Mouse (Mus musculus) urinary bladder, postnatal 4 days (tissue): Measurements from ENCODE around the gene Mast3.

Experiments
- DNase-seq, 2 experiments: peaks; one replicate each; pipeline ENCODE4 v3.0.0; 2021 to 2022; ENCODE audit warnings: low spot score in 2 of 2

Mast3 gene

DNA sequence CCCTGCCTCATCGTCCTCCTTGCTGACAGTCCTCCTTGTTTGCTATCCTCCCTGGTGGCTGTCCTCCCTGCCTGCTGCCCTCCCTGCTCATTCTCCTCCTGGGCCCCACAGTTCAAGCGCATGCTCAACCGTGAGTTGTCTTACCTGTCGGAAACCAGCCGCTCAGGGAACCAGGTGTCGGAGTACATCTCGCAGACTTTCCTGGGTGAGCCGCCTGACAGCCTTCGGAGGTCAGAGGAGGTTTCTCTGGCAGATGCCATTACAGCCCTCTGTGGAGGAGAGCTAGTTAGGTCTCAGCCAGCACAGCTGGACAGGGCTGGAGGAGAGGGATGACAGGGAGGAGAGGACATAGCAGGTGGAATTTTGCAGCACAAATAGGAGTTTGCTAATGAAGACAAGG, 58.2 kb downstream of the Mast3 start:
- no peak for DNase-seq

DNA sequence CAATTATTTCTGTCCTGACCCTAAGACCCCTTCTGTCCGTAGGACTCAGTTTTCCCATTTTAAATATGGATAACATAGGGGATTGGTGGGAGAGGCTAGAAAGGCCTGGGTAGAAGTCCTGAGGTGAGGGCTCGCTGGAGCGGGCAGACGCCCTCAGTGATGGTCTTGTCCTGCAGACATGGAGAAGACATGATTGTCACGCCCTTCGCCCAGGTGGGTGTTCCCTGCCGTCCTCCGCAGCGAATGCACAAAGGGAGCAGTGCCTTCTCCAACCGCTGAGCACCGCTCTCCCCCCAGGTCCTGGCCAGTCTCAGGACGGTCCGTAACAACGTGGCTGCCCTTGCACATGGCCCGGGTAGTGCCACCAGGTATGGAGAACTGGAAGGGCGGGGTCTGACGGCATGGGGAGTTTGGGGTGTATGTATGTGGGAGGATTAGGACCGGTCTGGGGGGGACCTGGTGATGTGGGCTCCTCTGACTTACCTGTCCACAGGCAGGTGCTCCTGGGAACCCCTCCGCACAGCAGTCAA, 59.1 kb downstream of the Mast3 start:
- DNase-seq, result no peak

DNA sequence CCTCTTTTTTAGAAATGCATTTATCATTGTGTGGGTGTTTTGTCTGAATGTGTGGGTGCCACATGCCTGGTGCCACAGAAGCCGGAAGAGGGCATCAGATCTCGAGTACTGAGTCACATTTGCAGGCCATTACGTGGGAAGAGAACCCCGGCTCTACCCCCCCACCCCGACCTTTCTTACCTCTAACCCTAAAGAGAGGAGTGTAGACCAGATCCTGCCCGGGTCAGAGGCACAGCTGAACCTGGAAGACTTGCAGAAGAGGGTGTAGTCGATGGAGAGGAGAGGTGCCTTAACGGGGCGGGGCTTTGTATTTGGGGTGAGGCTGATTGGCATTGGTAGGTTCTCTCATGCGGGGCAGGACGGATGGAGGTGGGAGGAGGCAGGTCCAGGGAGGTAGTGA, 60.0 kb downstream of the Mast3 start:
- DNase-seq, result no peak

DNA sequence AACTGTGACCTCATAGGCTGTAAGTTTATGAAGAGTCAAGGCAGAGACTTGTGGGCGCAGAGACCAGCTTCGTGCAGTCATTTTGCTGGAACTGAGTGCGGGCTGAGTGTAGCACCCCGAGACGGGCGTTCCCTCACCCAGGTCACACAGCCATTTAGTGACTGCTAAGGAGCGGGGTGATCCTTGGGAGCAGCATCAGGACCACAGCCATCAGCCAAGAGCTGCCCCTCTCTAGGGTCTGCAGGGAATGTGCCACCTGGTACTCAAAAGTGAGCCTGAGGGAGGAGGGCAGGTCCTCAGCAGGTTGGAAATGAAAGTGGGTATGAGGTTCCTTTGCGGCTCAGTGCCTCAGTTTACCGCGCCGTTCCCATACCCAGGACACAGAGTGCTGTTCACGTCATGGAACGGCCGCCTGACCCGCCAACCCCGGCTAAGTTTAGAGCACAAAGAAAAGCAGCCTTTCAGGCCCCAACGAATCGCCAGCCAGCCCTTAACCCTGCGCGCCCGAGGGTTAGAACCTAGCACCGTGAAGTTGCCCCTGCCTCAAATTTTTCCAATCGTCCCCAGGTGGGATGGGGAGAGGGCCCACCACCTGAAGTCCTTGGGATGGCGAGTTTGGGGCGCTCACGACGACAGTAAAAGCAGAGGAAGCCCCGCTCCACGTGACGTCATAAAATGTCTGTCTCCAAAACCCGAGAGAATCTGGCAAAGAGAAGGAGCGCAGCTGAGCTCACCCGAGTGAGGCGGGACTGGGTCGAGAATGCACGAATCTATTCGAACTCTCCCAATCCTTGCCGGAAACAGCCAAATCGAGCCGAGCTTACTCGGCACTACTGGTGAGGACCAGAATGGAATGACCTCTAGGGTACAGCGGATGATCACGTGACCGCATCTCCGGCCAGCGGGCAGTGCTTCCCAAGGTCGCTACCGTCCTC, 60.9 kb downstream of the Mast3 start:
- no peak for DNase-seq

DNA sequence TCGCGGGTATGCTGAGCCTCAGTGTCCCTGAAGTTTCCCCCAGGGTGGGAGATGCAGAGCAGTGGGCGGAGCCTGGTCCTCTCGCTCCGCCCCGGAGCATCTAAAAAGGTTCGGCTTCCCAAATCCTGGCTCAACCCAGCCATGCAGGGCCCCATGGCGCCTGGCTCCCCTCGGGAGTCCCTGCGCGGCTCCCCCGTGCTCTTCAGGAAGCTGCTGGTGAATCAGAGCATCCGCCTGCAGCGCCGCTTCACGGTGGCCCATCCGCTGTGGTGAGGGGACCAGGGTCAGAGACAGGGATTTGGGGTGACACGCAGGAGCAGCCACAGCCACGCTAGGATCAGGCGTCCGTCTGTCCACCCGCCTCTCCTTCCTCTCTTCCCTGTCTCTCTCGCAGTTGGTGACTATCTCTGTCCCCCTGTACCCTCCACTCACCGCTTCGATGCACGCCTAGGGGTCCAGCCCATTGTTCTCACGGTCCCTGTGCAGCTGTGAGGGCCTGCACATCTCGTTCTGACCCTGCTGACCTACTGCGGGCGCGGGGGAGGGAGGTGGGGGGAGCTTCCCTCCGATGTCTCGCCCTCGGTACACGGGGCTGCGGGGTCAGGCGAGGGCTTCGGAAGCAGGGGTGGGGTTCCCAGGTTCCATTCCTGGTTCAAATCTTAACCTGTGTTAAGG, 61.7 kb downstream of the Mast3 start:
- DNase-seq, result no peak

- DNase-seq, result no peak
Observed at GRCm38 (mm10) chr8:70742176-70742575, 62.7 kb downstream of the Mast3 start.

DNA sequence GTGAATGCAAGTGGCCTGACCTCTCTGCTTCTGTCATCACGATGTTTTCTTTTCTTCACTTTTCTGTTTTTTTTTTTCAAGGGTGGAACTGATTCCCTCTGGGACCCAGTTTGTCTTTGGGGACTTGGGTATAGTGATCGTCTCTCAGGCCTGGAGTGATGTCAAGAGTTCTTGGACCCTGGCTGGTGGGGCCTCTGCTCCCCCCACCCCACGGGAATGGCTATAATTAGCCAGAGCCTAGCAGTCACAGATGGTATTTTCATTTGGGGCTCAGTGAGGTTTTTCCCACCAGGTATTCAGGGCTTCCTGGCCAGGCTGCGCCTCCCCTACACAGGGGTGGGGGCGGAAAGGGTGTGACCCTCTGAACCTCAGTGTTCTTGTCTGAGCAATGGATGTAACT, 63.2 kb downstream of the Mast3 start:
- DNase-seq, result no peak

GRCm38 (mm10) chr8:70738211-70738610, 66.6 kb downstream of the Mast3 start:
- DNase-seq, result no peak

GRCm38 (mm10) chr8:70737705-70738104, 67.1 kb downstream of the Mast3 start:
- no peak for DNase-seq

DNA sequence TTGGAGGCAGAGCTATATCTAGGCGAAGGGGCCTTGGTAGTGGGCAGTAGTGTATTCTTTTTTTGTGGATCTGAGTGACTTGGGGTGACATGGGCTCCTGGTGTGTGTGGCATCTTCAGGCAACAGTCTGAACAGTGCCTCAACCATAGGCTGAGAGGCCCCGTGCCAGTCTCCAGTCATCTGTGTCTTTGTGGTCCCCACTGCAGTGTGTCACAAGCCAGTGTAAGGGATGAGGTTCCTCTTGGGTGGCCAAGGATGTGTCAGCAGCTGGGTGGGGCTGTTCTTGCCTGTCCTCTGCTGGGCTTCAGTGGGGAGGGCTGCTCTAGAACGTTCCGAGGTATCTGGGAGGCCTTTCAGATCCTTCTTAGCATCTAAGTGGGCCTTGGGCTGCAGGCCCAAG, 73.9 kb downstream of the Mast3 start:
- no peak for DNase-seq

DNA sequence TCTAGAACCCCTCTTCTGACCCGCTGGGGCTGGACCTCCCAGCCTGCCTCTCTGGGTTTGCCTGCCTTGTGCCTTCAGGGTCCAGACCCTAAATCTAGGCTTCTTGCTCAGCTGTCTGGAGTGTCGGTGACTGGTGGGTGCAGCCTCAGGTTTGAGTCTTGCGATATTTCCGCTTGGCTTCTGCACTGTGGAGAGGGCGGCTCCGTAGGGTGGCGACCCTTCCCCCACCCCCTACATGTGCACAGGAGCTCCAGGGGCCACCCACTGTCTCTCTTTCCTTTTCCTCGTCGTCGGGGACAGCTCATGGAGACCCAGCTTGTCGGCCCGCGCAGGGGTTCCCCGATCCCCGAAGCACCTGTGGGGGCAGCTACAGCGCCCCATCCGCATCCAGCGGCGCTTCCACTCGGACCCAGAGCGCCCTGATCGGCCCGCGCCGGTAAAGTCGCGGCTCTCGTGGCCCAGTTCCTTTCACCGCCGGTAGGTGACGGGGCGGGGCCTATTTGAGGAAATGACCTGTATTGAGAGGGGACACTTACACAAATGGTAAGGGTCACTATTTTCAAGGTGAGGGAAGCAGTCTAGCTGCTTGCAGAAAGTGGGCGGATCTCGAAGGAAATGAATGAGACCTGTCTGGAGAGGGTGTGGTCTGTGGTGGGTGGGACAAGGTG, 74.9 kb downstream of the Mast3 start:
- DNase-seq, result no peak
